Mouse (Mus musculus) brain, embryonic 14.5 days (tissue): ENCODE measurements around the gene Dnmt1. TPM values are rescaled to one million over a fixed set of nuclear protein-coding genes. Genes with fewer than 3 reads are reported as not detected.
A peak's percentile ranks its signal among the peaks of the same experiment; 100 is the strongest.

ENCODE experiments used
- DNase-seq: peaks from one replicate; pipeline ENCODE4 v3.0.0-alpha.2; 2011; ENCODE audit warnings: low read depth
- CTCF ChIP-seq: fragments of 200-500 bp; IDR thresholded peaks from 2 replicates; pipeline ENCODE4 v1.5.1; 2012; ENCODE audit warnings: inconsistent platforms, mild to moderate bottlenecking, moderate library complexity, borderline replicate concordance; ENCODE audit not compliant: insufficient read depth, insufficient read length; ENCODE audit errors: extremely low read depth
- POLR2A ChIP-seq: fragments of 200-500 bp; IDR thresholded peaks from 2 replicates; pipeline ENCODE4 v1.6.1; 2012; ENCODE audit warnings: mild to moderate bottlenecking, inconsistent platforms, borderline replicate concordance; ENCODE audit not compliant: poor library complexity, insufficient read depth, insufficient read length, severe bottlenecking; ENCODE audit errors: extremely low read depth
- polyA plus RNA-seq: library from polyadenylated mRNA; depleted of rRNA; stranded (reverse); fragments of >200 nt; gene quantifications from 2 replicates; pipeline ENCODE4 v1.2.3, GENCODE M21; 2012; rRNA removed

Gene Dnmt1
- 90.1 and 103 TPM in 2 replicates for polyA plus RNA-seq

DNA sequence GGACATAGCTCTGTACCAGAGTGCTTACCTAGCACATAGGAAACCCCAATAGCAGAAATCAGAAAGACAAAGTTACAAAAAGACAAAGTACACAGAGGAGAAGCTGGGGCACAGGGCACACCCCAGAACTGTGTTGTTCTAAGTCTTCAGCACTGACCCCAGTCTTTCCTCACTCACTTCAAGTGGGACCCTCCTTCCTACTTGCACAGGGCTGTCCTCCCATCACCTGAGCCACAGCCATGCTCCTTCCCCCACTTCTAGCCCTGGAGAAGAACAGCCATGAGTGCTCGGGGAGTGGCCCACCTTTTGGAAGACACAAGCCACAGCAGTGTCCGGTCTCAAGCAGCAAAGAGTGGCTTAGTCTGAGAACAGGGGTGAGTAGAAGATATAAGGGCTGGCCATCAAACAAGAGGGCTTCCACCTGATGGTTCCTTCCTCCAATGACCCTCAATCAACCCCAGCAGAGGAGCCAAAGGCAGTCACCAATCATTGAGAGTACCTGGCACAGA lies at the start of gene Dnmt1:
TSS of gene Dnmt1 (minus strand) at position 459 of the 509 bp plus-strand sequence.
- no peak for DNase-seq
- TF ChIP-seq CTCF (no peak), POLR2A (no peak)

DNA sequence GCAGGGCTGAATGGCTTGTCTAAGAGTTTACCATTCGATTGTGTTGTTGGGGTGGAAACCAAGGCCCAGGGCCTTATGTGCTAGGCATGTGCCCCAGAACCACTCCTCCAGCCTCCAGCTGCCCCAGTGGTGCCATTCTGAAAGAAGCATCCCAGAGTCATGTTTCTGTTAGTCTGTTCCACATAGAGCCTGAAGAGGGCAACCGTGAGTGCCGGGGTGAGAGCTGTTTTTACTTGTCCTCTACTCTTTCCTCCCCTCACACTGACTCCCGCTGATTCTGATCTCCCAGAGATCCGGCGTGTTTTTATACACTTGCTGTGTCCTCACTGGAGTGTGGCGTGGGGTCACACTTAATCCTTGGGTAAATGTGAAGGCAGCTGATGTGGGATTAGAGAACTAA lies 48.3 kb upstream of the Dnmt1 start:
- DNase-seq, result no peak
- no peak for TF ChIP-seq POLR2A
- TF ChIP-seq CTCF, result no peak

DNA sequence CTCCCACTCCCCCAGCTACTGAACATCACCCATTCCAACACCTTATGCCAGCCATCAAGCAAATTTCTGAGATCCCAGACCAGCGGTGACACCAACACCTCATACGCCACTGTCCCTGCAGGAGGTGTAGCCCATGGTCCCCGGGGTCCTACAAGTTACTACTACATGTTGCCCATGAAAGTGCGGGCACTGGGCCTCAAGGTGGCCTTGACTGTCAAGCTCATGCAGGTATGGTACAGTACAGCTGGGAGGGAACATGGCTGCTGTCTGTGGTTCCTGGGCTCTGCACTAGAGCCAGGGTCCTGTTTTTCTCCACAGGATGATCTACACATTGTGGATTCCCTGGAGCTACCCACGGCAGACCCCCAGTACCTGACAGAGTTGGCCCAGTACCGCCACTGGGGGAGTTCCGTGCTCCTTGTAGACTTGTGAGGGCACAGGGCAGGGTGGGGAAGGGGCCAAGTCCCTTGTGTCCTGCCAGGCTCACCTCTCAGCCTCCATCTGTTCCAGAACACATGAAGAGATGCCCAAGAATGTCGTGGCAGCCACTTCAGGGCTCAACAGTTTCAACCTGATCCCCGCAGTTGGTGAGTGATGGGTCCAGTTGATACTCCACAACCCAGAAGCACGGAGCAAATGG lies 47.7 kb upstream of the Dnmt1 start:
- DNase-seq, result no peak
- no peak for TF ChIP-seq POLR2A
- no peak for TF ChIP-seq CTCF

DNA sequence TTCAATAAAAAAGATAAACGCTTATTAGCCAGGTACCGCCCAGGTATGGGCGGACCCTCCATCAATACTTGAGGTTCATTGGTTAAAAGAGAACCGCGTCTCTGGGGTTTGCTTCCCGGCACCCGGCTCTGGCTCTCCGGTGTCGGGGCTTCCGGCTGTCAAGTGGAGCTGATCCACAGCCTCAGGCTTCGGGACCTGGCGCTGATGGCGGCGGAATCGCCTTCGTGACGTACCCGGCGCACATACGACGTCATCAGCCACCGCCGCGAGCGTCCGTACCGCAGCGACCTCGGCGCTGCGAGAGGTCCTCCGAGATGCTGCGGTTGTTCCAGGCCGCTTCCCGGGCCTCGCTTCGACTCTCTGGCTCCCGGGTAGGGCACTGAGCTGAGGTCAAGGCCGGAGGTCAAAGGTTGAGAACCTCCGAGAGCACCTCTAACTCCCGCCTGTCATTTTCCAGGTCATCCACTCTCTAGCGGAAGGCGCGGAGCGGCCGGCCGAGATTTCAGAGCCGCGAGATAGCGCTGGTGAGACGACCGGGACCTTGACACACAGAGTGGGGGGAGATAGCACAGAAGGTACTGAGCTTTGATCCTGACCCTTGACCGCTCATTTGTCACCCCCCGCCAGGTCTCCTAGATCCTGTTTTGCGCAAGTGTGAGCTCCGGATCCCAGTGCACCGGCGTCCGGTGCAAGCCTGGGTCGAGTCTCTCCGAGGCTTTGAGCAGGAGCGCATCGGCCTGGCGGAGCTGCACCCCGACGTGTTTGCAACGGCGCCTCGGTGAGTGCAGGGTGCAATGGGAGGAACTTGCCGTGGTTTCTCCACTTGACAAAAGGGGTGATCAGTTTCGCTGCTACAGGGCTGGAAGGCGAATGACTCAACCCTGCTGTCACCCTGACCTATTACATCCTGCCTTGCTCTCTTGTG lies 43.2 kb upstream of the Dnmt1 start, which contains the start of gene Mrpl4:
TSS of gene Mrpl4 (plus strand) at position 112 of the 925 bp plus-strand sequence.
- DNase-seq, result peak; percentile 95
- TF ChIP-seq CTCF (no peak), POLR2A (peak; percentile 88; the same call in 1 of the 2 replicates)

DNA sequence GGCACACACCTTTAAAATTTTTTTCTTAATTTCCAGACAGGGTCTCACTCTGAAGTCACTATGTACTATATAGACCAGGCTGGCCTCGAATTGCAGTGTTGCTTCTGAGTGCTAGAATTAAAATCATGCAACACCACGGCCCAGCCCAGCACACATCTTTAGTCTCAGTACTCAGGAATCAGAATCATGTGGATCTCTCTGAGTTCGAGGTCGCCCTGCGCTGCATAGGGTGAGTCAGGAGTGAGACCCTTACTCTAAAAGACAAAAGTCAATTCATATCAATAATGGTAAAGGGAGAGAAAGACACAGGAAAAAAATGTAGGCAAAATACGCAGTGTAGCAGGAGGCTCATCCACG lies 42.6 kb upstream of the Dnmt1 start:
- no peak for DNase-seq
- no peak for TF ChIP-seq POLR2A
- no peak for TF ChIP-seq CTCF

DNA sequence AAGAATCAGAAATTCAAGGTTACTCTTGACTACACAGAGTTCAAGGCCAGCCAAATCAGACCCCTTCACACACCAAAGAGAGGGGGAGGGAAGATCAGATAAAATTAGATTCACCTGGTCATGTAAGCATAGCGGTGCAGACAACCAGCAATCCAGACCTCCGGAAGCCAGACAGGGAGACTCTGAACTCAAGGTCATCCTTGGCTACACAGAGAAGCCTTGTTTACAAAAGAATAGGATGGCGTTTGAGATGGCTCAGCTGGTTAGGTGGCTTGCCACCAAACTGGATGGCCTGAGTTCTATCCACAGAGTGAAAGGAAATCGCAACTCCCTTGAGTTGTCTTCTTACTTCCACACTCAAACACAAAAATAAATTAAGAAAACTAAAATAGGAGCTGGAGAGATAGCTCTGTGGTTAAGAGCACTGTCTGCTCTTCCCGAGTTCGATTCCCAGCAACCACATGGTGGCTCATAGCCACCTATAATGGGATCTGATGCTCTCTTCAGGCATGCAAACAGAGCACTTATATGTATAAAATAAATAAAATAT lies 42.0 kb upstream of the Dnmt1 start:
- no peak for DNase-seq
- TF ChIP-seq CTCF, result no peak
- no peak for TF ChIP-seq POLR2A

DNA sequence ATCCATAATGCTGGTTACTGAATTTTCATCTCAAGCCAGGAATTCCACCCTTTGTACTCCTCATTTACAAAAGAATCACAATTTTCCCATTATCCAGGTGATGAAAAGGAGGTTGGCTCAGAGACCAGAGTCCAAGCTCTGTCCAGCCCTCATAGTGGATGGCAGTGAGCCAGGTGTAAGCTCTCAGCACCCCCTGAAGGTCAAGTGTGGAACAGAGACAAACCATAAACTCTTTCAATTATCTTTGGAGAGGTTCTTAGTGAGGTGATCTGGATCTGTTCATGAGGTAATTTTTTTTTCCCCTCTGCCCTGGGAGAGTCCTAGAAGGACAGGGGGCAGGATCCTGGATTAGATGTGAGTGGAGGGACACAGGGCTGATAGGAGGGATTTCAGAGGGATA lies 41.1 kb upstream of the Dnmt1 start:
- TF ChIP-seq CTCF (peak; percentile 30; the same call in 1 of the 2 replicates), POLR2A (no peak)
- DNase-seq, result no peak

DNA sequence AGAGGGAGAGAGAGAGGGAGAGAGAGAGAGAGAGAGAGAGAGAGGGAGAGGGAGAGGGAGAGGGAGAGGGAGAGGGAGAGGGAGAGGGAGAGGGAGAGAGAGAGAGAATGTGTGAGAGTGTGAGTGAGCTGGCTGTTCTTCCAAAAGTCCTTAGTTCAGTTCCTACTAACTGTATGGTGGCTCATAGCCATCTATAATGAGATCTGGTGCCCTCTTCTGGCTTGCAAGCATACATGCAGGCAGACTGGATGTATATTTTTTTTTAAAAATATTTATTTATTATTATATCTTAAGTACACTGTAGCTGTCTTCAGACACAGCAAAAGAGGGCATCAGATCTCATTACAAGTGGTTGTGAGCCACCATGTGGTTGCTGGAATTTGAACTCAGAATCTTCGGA lies 38.6 kb upstream of the Dnmt1 start:
- peak; percentile 34; the same call in 1 of the 2 replicates for TF ChIP-seq CTCF
- DNase-seq, result peak; percentile 26

DNA sequence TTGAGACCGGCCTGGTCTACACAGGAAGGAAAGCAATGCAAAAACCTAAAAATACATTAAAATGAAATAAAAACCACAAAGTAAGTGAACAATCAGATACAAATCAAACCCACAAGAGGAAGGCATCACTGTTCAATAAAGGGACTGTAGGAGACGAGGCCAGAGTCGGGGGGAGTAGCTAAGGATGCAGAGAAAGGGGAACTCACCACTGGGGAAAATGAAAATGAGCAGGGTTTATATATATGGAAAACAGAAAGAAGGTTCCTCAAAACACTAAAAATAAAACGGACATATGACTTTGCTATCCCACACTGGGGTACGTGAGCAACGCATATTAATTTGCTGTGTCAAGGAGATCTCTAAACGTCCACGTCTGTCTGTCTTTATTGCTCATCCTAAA lies 37.4 kb upstream of the Dnmt1 start:
- no peak for DNase-seq
- no peak for TF ChIP-seq POLR2A
- TF ChIP-seq CTCF, result no peak

DNA sequence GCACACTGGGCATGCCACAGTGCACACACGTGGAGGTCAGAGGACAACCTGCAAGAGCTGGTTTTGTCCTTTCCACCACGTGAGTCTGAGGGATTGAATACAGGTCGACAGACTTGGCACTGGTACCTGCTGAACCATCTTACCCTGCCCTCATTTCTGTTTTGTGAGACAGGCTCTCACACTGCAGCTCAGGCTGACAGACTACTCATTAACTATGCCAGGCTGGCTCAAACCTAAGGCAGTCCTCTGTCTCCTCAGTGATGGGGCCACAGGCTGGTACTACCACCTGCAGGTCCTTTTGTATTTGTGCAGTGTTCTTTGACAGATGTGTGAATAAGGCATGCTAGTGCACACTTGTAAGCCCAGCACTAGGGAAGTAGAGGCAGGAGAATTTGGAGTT lies 35.4 kb upstream of the Dnmt1 start:
- no peak for DNase-seq
- TF ChIP-seq POLR2A (no peak), CTCF (no peak)

DNA sequence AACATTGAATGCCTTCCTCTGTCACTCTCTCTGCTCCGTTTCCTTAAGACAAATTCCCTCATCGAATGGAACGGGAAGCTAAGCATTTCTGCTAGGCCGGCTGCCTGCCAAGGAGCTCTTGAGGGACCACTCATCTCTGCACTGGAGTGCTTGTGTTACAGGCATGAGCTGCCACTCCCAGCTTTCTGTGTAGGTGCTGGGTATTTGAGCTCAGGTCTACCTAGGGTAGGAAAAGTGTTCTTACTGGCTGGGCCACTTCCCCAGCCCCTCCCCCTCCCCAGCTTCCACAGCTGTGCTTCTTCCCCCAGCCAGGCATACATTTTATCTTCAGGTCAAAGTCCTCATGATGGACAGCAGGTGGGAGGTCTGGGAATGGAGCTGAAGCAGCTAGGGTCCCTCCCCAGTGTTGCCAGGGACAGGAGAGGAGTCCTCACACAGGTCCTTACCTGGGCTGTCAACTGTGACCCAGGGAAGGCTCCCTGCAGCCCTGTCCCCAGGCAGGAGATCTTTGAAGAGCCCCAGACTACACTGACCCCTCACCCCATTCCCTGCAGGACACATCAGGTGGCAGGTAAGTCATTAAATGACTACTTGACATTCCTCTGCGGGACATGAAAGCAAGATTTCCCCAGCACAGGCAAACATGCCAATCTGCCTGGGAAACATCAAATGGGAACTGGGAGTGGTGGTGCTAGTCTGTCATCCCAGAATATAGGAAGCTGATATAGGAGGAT lies 33.6 kb upstream of the Dnmt1 start:
- no peak for TF ChIP-seq CTCF
- no peak for TF ChIP-seq POLR2A
- no peak for DNase-seq
